Mouse (Mus musculus): Measurements from ENCODE around the gene Rnf214. TPM values are rescaled to one million over a fixed set of nuclear protein-coding genes. Genes with fewer than 3 reads are reported as not detected.
A peak's percentile ranks its signal among the peaks of the same experiment; 100 is the strongest.
"Not testable (repeated sequence)": the region's sequence is repeated elsewhere in the genome, so short reads cannot be mapped to it uniquely, and the experiment has no call there.

Gene Rnf214
- polyA plus RNA-seq, 1 experiment, result 47.3 TPM

- DNase-seq (ENCODE audit: extremely low spot score in 1 of 2, low spot score in 1 of 2), result no peak
Measured at GRCm38 (mm10) chr9:45851776-45852175, 54.9 kb downstream of the Rnf214 start.

- DNase-seq (ENCODE audit: extremely low spot score in 1 of 2, low spot score in 1 of 2), result no peak
Measured at GRCm38 (mm10) chr9:45851330-45851729, 55.4 kb downstream of the Rnf214 start.

GRCm38 (mm10) chr9:45850528-45851155 is 56.1 kb downstream of the Rnf214 start:
- no peak for DNase-seq (ENCODE audit: extremely low spot score in 1 of 2, low spot score in 1 of 2)

GRCm38 (mm10) chr9:45849528-45850408 is 56.9 kb downstream of the Rnf214 start:
- peak; percentile 81 to 85 for DNase-seq (ENCODE audit: extremely low spot score in 1 of 2, low spot score in 1 of 2)

- no peak for DNase-seq (ENCODE audit: extremely low spot score in 1 of 2, low spot score in 1 of 2)
Measured at GRCm38 (mm10) chr9:45846891-45847460, 59.7 kb downstream of the Rnf214 start.

GRCm38 (mm10) chr9:45846176-45846575 is 60.5 kb downstream of the Rnf214 start:
- DNase-seq (ENCODE audit: extremely low spot score in 1 of 2, low spot score in 1 of 2), result not testable (repeated sequence)

GRCm38 (mm10) chr9:45845541-45845940 is 61.2 kb downstream of the Rnf214 start:
- DNase-seq (ENCODE audit: extremely low spot score in 1 of 2, low spot score in 1 of 2), result peak in 1 of 2 experiments; percentile 44

- peak; percentile 25 to 53 for DNase-seq (ENCODE audit: extremely low spot score in 1 of 2, low spot score in 1 of 2)
Measured at GRCm38 (mm10) chr9:45843780-45844179, 62.9 kb downstream of the Rnf214 start.

- no peak for DNase-seq (ENCODE audit: extremely low spot score in 1 of 2, low spot score in 1 of 2)
Measured at GRCm38 (mm10) chr9:45843007-45843406, 63.7 kb downstream of the Rnf214 start.

- DNase-seq (ENCODE audit: extremely low spot score in 1 of 2, low spot score in 1 of 2), result no peak
Measured at GRCm38 (mm10) chr9:45841458-45841857, 65.3 kb downstream of the Rnf214 start.

GRCm38 (mm10) chr9:45840331-45840730 is 66.4 kb downstream of the Rnf214 start:
- DNase-seq (ENCODE audit: extremely low spot score in 1 of 2, low spot score in 1 of 2), result no peak

- DNase-seq (ENCODE audit: extremely low spot score in 1 of 2, low spot score in 1 of 2), result no peak
Measured at GRCm38 (mm10) chr9:45839982-45840300, 66.8 kb downstream of the Rnf214 start.

- no peak for DNase-seq (ENCODE audit: extremely low spot score in 1 of 2, low spot score in 1 of 2)
Measured at GRCm38 (mm10) chr9:45839139-45839981, 67.4 kb downstream of the Rnf214 start.

GRCm38 (mm10) chr9:45838434-45839138 is 68.1 kb downstream of the Rnf214 start, which contains the start of gene Bace1:
Gene Bace1, plus strand, starts transcription at chr9:45838580.
- peak; percentile 81 to 94 for DNase-seq (ENCODE audit: extremely low spot score in 1 of 2, low spot score in 1 of 2)

- no peak for DNase-seq (ENCODE audit: extremely low spot score in 1 of 2, low spot score in 1 of 2)
Measured at GRCm38 (mm10) chr9:45838069-45838433, 68.7 kb downstream of the Rnf214 start.

GRCm38 (mm10) chr9:45833461-45833860 is 73.2 kb downstream of the Rnf214 start:
- DNase-seq (ENCODE audit: extremely low spot score in 1 of 2, low spot score in 1 of 2), result no peak

GRCm38 (mm10) chr9:45832898-45833297 is 73.8 kb downstream of the Rnf214 start:
- no peak for DNase-seq (ENCODE audit: extremely low spot score in 1 of 2, low spot score in 1 of 2)

GRCm38 (mm10) chr9:45829107-45829506 is 77.6 kb downstream of the Rnf214 start:
- peak in 1 of 2 experiments; percentile 78 for DNase-seq (ENCODE audit: extremely low spot score in 1 of 2, low spot score in 1 of 2)

- peak; percentile 87 to 92 for DNase-seq (ENCODE audit: extremely low spot score in 1 of 2, low spot score in 1 of 2)
Measured at GRCm38 (mm10) chr9:45828291-45828963, 78.3 kb downstream of the Rnf214 start, which contains the start of gene Cep164. Gene Cep164, minus strand, starts transcription at chr9:45828691.

All from frontal cortex, adult 2 months (tissue).